Mouse (Mus musculus) colon, adult 2 months (tissue): Measurements from ENCODE around the gene Wasf1. TPM values are rescaled to one million over a fixed set of nuclear protein-coding genes. Genes with fewer than 3 reads are reported as not detected.

Experiments
- polyA plus RNA-seq: library from polyadenylated mRNA; depleted of rRNA; stranded (reverse); fragments of >200 nt; gene quantifications from 2 replicates; pipeline ENCODE4 v1.2.3, GENCODE M21; 2012; rRNA removed

Gene Wasf1
- 0.77 and 1.7 TPM in 2 replicates for polyA plus RNA-seq

DNA sequence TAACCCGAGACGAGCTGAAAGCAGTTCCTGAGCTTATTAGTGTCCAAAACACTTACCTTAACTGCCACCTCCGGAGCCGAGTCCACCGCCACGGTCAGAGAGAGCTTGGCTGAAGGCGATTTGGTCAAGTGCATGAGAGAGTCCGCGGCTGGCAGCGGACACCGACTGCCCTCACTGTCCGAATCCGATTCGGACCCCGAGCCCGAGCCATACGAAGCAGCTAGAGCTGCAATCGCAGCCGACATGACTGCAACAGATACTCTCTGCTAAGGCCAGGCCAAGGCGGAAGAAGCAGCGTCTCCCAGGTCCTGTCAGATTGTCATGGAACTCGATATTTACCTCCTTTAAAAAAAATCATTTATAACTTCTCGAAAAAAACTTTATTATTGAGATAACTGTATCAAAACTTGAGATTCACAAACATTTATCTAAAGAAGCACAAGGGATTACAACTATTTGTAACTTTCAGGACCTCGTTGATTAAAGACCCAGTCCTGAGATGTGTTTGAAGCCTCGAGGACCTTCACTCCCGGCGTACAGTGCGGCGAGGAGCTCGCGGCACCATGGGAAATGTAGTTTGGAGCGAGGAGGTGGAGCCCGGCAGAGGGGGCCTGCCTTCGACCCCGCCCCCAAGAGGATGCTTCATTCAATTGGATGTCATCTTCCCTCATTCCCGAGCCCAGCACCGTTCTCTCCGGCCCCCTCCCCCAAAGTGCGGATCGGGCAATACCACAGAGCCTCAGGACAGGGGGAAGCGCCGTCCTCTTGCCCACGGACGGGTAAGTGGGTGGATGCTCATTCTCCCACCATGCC lies at the start of gene Wasf1, which contains the start of gene Cdc40:
TSS of gene Wasf1 (plus strand) at position 645 of the 813 bp plus-strand sequence.
TSS of gene Cdc40 (minus strand) at position 481 of the 813 bp plus-strand sequence.

Other genes with a start within 250 kb of the Wasf1 start
- gene Mettl24, start 200.2 kb upstream of the Wasf1 start, polyA plus RNA-seq, result 4.1 and 6.6 TPM in 2 replicates
- 9.4 and 15.2 TPM in 2 replicates for gene Cdc40, start 164 bp upstream of the Wasf1 start, polyA plus RNA-seq
- gene Gpr6, start 188.8 kb downstream of the Wasf1 start, polyA plus RNA-seq, result 0.20 and 0.27 TPM in 2 replicates